Mouse (Mus musculus) heart, embryonic 14.5 days (tissue): ENCODE measurements around the gene Olfr1425. TPM values are rescaled to one million over a fixed set of nuclear protein-coding genes. Genes with fewer than 3 reads are reported as not detected.
"Not testable (repeated sequence)": the region's sequence is repeated elsewhere in the genome, so short reads cannot be mapped to it uniquely, and the experiment has no call there.

ENCODE experiments used
- ATAC-seq: fragments of 200-750 bp; cut with Nextera tagmentation; 2 replicates; pipeline ENCODE4 v1.8.0; 2017; ENCODE audit warnings: low read depth, moderate TSS enrichment; ENCODE audit not compliant: insufficient number of reproducible peaks, insufficient read depth, low FRiP score
- H3K27ac ChIP-seq, 2 experiments: fragments of 200-500 bp in 1 of 2; fragments of 300-500 bp in 1 of 2; sonication (generic) in 1 of 2; replicated peaks in 1 of 2; 2 replicates each; pipeline ENCODE4 v1.5.1; 2012 to 2014; ENCODE audit warnings: low read depth in 2 of 2, low read length in 2 of 2, control low read depth in 1 of 2, mild to moderate bottlenecking in 1 of 2, mixed read lengths in 1 of 2; ENCODE audit not compliant: control insufficient read depth in 1 of 2, insufficient read depth in 1 of 2
- H3K27me3 ChIP-seq: fragments of 300-500 bp; sonication (generic); 2 replicates; pipeline ENCODE4 v1.6.1; 2014; ENCODE audit warnings: mild to moderate bottlenecking, low read length, control low read depth; ENCODE audit not compliant: control insufficient read depth, insufficient read depth
- H3K36me3 ChIP-seq: fragments of 300-500 bp; sonication (generic); 2 replicates; pipeline ENCODE4 v1.6.1; 2014; ENCODE audit warnings: mild to moderate bottlenecking, control low read depth, low read length, mixed read lengths; ENCODE audit not compliant: control insufficient read depth, insufficient read depth
- H3K4me1 ChIP-seq, 2 experiments: fragments of 200-500 bp in 1 of 2; fragments of 300-500 bp in 1 of 2; sonication (generic) in 1 of 2; 2 replicates each; pipeline ENCODE4 v1.6.1; 2012 to 2014; ENCODE audit warnings: low read length in 2 of 2, control low read depth in 1 of 2, mixed read lengths in 1 of 2; ENCODE audit not compliant: control insufficient read depth in 2 of 2, insufficient read depth in 2 of 2
- H3K4me2 ChIP-seq: fragments of 300-500 bp; sonication (generic); 2 replicates; pipeline ENCODE4 v1.6.1; 2014; ENCODE audit warnings: mild to moderate bottlenecking, low read length
- H3K4me3 ChIP-seq, 2 experiments: fragments of 200-500 bp in 1 of 2; fragments of 300-500 bp in 1 of 2; sonication (generic) in 1 of 2; 2 replicates each; pipeline ENCODE4 v1.5.1; 2012 to 2014; ENCODE audit warnings: low read length in 2 of 2, mild to moderate bottlenecking in 2 of 2, control low read depth in 1 of 2, low read depth in 1 of 2, moderate library complexity in 1 of 2; ENCODE audit not compliant: control insufficient read depth in 1 of 2, insufficient read depth in 1 of 2
- H3K9ac ChIP-seq: fragments of 300-500 bp; sonication (generic); 2 replicates; pipeline ENCODE4 v1.6.1; 2014; ENCODE audit warnings: mild to moderate bottlenecking, low read length
- H3K9me3 ChIP-seq: fragments of 300-500 bp; sonication (generic); 2 replicates; pipeline ENCODE4 v1.6.1; 2016; ENCODE audit warnings: low read length, control low read depth; ENCODE audit not compliant: control insufficient read depth
- WGBS: fragments of 180-500 bp; shearing (Covaris S2); extraction: QIAGEN DNeasy Blood & Tissue Kit; methylation state at CpG from one replicate; pipeline ENCODE4 v1.1.7; 2014; 5-methylcytosine and 5-hydroxymethylcytosine counted together
- polyA plus RNA-seq: library from polyadenylated mRNA; unstranded; fragments of >200 nt; fragmentation: Nextera tagmentation; extraction: Ambion mirVana; gene quantifications from 2 replicates; pipeline ENCODE4 v1.2.1, GENCODE M21; 2014

Olfr1425 gene
- polyA plus RNA-seq, 1 experiment from 2014 or later: not detected

DNA sequence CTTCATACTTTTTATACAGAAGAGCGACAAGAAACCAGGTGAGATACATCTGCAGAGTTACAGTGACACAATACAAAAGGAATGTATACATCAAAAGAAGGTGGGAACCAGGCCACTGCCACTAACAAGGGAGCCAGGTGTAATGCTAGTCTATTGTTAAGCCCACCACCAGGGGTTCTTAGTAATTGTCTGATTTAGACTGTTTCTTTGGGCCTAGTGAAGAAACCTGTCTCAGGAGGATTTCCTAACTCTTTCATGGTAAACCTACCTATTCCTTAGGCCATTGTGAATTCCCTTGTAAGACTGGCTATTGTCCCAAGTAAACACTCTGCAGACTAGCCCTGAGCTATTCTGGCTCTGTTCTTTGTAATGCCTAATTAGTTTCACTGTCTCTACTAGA is 8.0 kb downstream of the Olfr1425 start:
- not testable (repeated sequence) for H3K36me3 ChIP-seq, ATAC-seq, H3K4me1 ChIP-seq, H3K27me3 ChIP-seq, H3K27ac ChIP-seq, H3K4me2 ChIP-seq, H3K9ac ChIP-seq, H3K9me3 ChIP-seq, H3K4me3 ChIP-seq
- 62% methylated on average over 1 of the region's 1 CpGs for WGBS

- H3K9me3 ChIP-seq, H3K36me3 ChIP-seq, H3K4me1 ChIP-seq, H3K9ac ChIP-seq, H3K27me3 ChIP-seq, ATAC-seq, H3K27ac ChIP-seq, H3K4me2 ChIP-seq, H3K4me3 ChIP-seq: not testable (repeated sequence)
- WGBS: 54% methylated on average over 1 of the region's 1 CpGs
Measured at GRCm38 (mm10) chr19:12067806-12068205, 9.7 kb downstream of the Olfr1425 start.

GRCm38 (mm10) chr19:12062582-12062981 is 14.9 kb downstream of the Olfr1425 start, which contains the start of gene Olfr1424:
TSS of gene Olfr1424 (minus strand) at chr19:12062682.
- H3K4me1 ChIP-seq, H3K4me2 ChIP-seq, H3K36me3 ChIP-seq, H3K4me3 ChIP-seq, H3K9me3 ChIP-seq, H3K27ac ChIP-seq, ATAC-seq, H3K9ac ChIP-seq, H3K27me3 ChIP-seq: not testable (repeated sequence)
- 85% methylated on average over 1 of the region's 1 CpGs for WGBS

- Histone ChIP-seq H3K9ac (no peak overlapping the region), H3K9me3 (no peaks in the 10 kb centered on the region)
- no peak for ATAC-seq
Measured at GRCm38 (mm10) chr19:12043163-12043562, 34.4 kb downstream of the Olfr1425 start.

DNA sequence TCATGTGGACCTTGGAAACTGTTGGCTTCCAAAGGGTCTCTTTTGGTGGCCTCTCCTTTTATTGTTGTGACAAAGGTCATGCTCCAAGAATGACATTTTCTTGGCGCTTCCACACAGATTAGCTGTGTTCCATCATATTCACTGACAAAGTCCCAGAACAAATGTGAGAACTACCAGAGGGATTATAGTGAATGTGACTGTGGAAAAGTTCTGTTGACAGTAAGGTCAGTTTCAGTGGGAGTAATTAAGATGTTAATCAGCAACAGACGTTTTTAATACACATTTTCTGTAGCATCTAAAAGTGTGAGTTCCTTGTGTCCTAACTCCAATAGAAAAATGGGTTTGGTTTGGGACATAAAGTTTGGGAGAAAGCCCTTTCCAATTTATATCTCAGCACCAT is 36.3 kb downstream of the Olfr1425 start, which contains the start of gene Olfr1423:
Gene Olfr1423, minus strand, starts transcription at position 101 of the 400 bp plus-strand sequence.
- H3K4me1 ChIP-seq: no peaks in the 10 kb centered on the region
- no peaks in the 10 kb centered on the region for H3K36me3 ChIP-seq
- no peak within 1 kb of the TSS for H3K27ac ChIP-seq
- WGBS: 49% methylated on average over 2 of the region's 2 CpGs
- no peak within 1 kb of the TSS for H3K9ac ChIP-seq
- no peak for ATAC-seq
- no peaks in the 10 kb centered on the region for H3K27me3 ChIP-seq
- H3K9me3 ChIP-seq: no peaks in the 10 kb centered on the region
- H3K4me3 ChIP-seq: no peak within 1 kb of the TSS
- no peak within 1 kb of the TSS for H3K4me2 ChIP-seq

More at GRCm38 (mm10) chr19:12043163-12043562, 34.4 kb downstream of the Olfr1425 start:
- no peak overlapping the region for H3K4me2 ChIP-seq
- no peak overlapping the region for H3K4me3 ChIP-seq
- no peaks in the 10 kb centered on the region for H3K4me1 ChIP-seq
- no peaks in the 10 kb centered on the region for H3K36me3 ChIP-seq
- no peaks in the 10 kb centered on the region for H3K27me3 ChIP-seq
- 81% methylated on average over 5 of the region's 5 CpGs for WGBS
- no peak overlapping the region for H3K27ac ChIP-seq

GRCm38 (mm10) chr19:12037727-12038126 is 39.8 kb downstream of the Olfr1425 start:
- Histone ChIP-seq H3K4me3 (no peak overlapping the region), H3K9me3 (no peaks in the 10 kb centered on the region), H3K27ac (no peak overlapping the region), H3K36me3 (no peaks in the 10 kb centered on the region), H3K4me1 (no peaks in the 10 kb centered on the region), H3K27me3 (no peaks in the 10 kb centered on the region), H3K9ac (no peak overlapping the region), H3K4me2 (no peak overlapping the region)
- ATAC-seq: no peak

- Histone ChIP-seq H3K4me1 (no peaks in the 10 kb centered on the region), H3K36me3 (no peaks in the 10 kb centered on the region), H3K9me3 (no peaks in the 10 kb centered on the region), H3K27me3 (no peaks in the 10 kb centered on the region), H3K4me2 (no peak overlapping the region), H3K9ac (no peak overlapping the region), H3K27ac (no peak overlapping the region), H3K4me3 (no peak overlapping the region)
- WGBS: 28% methylated on average over 2 of the region's 2 CpGs
- ATAC-seq: no peak
Measured at GRCm38 (mm10) chr19:12026606-12027005, 50.9 kb downstream of the Olfr1425 start.

- Histone ChIP-seq H3K9me3 (no peaks in the 10 kb centered on the region), H3K27me3 (no peaks in the 10 kb centered on the region), H3K27ac (no peak overlapping the region), H3K4me1 (no peaks in the 10 kb centered on the region), H3K9ac (no peak overlapping the region), H3K4me3 (no peak overlapping the region), H3K36me3 (no peaks in the 10 kb centered on the region), H3K4me2 (no peak overlapping the region)
- no peak for ATAC-seq
- 73% methylated on average over 3 of the region's 3 CpGs for WGBS
Measured at GRCm38 (mm10) chr19:12025333-12025732, 52.2 kb downstream of the Olfr1425 start.
